Mouse (Mus musculus) C2C12 (cell line): ENCODE data around the gene Mapkap1.

Experiments used
- CTCF ChIP-seq: IDR thresholded peaks from one replicate; pipeline ENCODE4 v1.5.1; 2011; ENCODE audit not compliant: control insufficient read depth, insufficient read depth, insufficient read length
- FOSL1 ChIP-seq: IDR thresholded peaks from one replicate; pipeline ENCODE4 v1.8.0; 2011; ENCODE audit warnings: mild to moderate bottlenecking, low read length; ENCODE audit not compliant: poor library complexity, insufficient read depth, severe bottlenecking
- MAX ChIP-seq: IDR thresholded peaks from one replicate; pipeline ENCODE4 v1.6.1; 2011; ENCODE audit warnings: mild to moderate bottlenecking, control low read depth
- MYOD1 ChIP-seq: IDR thresholded peaks from one replicate; pipeline ENCODE4 v1.6.1; 2011; ENCODE audit warnings: low read depth; ENCODE audit not compliant: control insufficient read depth, insufficient read length
- USF1 ChIP-seq: IDR thresholded peaks from one replicate; pipeline ENCODE4 v1.6.1; 2011; ENCODE audit warnings: low read depth, mild to moderate bottlenecking, control low read depth, moderate library complexity

DNA sequence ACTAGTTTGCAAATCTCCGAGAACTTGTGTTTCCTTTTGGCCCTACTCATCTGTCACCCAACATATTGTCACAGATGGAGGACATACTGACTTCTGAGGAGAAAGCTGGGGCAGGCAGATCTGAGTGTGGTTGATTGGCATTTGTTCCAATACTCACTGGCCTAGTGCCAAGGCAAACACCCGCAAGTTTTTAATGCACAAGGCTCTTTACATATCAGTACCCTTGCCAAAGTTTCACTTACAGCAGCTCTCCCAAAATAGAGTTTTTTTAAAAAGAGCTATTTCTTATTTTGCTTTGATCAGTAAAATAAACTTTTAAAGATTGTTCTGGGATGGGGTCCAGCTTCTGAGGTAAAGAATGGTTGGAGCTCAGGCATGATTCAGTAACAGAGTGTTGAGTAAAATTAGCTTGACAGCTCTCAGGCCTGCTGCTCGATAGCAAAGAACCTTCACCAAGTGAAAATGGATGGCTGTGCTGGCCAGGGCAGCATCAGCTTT, 125.3 kb downstream of the Mapkap1 start:
- TF ChIP-seq CTCF = no peak
- TF ChIP-seq MAX = no peak
- no peak for TF ChIP-seq USF1
- no peak for TF ChIP-seq MYOD1
- no peak for TF ChIP-seq FOSL1
